Mouse (Mus musculus): ENCODE data around the gene Ptprm.

DNA sequence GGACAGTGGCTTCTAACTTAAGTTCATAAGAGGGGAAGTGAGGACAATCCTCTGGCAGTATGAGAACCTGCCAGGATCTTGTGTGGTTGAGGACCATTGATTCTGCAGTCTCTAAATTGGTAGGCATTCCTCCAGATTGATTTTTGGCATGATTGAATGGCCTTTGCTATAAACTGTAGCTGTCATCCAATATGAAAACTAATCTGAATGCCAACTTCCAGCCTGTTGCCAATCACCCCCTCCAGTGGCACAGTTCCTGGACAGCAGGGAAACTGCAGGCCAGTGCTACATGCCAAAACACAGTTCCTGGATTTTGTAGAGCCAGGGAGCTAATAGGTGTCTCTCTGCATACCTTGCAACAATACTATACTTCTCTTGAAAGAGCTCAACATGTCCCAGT, 495.5 kb downstream of the Ptprm start:
- TF ChIP-seq CTCF (IDR thresholded peaks at IDR 0.05; ENCODE audit: borderline replicate concordance, insufficient read depth, low read length) (no peak), POLR2A (IDR thresholded peaks at IDR 0.05; ENCODE audit: low read depth, low read length) (no peak)

All from embryonic fibroblast, embryonic 13.5 days (primary cell).